Mouse (Mus musculus): ENCODE results near the gene Khdc1b. TPM values are rescaled to one million over a fixed set of nuclear protein-coding genes. Genes with fewer than 3 reads are reported as not detected.
"Not testable (repeated sequence)": the region's sequence is repeated elsewhere in the genome, so short reads cannot be mapped to it uniquely, and the experiment has no call there.

The Khdc1b gene
- polyA plus RNA-seq (2012; ENCODE audit: insufficient read depth, insufficient read length, missing spikeins): not detected in 2 replicates

DNA sequence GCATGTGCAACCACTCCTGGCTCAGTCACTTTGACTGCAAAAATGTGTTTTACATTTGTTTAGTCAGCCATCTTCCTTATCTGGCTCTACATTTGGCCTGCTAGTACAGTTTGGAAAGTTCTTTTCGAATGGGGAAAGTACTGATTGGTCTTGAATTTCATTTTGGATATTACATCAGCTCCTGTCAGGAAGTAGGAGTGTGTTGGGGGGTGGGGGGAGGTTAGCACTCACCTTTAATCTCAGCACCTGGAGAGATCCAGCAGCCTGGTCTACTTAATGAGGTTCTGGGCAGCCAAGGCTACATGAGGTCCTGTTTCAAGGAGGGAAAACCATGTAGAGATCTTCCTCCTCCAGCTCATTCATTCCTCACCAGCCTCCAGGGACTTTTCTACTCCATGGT lies at the start of gene Khdc1b:
Gene Khdc1b (plus strand): TSS at position 301 of the 400 bp plus-strand sequence.
- H3K27ac ChIP-seq (replicated peaks; ENCODE audit: low read depth, low read length): no peak within 1 kb of the TSS
- H3K4me3 ChIP-seq (ENCODE audit: insufficient read depth, low read depth, low read length): no peak within 1 kb of the TSS
- H3K4me1 ChIP-seq (ENCODE audit: control insufficient read depth, insufficient read depth, insufficient read length, low read length): no peaks in the 10 kb centered on the region

DNA sequence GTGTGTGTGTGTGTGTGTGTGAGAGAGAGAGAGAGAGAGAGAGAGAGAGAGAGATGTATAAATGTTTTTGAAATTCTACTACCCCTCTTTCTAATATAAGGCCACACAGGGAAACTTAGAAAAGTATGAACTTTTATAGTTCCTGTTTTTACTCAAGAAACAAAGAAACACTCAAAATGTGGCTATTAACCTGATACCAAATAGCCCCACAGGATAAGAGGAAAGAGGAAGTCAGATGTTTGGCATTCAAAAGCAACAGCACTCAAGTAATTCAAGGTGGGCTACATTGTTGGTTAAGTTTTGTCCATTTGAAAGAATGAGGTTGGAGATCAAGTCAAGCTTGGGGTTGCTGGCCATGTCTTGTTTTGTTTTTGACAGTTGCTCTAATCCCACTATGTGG lies 47.5 kb upstream of the Khdc1b start:
- Histone ChIP-seq H3K4me3 (ENCODE audit: insufficient read depth, low read depth, low read length) (no peak overlapping the region), H3K4me1 (ENCODE audit: control insufficient read depth, insufficient read depth, insufficient read length, low read length) (no peaks in the 10 kb centered on the region), H3K27ac (replicated peaks; ENCODE audit: low read depth, low read length) (no peak overlapping the region)

DNA sequence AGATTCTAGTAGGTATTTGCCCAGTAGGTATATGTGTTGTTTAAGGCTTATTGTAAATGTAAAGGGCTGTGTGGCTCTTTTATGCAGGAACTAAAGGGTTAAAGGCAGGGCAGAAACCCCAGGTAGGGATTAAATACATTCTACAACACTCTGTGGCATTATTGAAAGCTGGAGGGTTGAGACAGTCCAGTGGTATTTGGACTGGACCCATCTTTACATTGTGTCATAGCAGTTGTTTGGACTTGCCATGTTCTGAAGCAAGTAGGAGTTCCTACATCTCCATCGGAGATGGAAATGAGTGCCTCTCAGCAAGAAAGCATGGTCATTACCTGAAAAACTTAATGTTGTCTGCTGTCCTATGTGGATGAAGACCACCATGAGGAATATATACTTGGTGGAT lies 42.6 kb upstream of the Khdc1b start:
- Histone ChIP-seq H3K4me3 (ENCODE audit: insufficient read depth, low read depth, low read length) (no peak overlapping the region), H3K4me1 (ENCODE audit: control insufficient read depth, insufficient read depth, insufficient read length, low read length) (no peaks in the 10 kb centered on the region), H3K27ac (replicated peaks; ENCODE audit: low read depth, low read length) (no peak overlapping the region)

DNA sequence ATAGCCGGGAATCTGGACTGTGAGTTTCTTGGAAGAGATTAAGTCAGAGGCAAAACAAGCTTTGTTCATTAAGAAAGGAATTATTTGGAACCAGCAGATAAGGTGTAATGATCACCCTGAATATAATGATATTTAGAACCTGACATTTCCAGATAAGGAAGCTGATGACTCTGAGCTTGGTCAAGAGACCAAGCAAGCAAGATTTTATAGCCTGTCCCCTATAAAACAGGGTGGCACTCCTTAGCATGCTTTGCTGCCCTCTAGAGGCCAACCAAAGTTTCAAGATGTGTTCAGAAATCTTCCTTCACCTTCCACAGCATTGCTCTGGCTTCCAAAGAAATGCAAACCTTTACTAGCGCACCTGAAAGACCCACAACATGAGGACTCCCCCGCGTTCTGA lies 39.1 kb upstream of the Khdc1b start:
- H3K4me1 ChIP-seq (ENCODE audit: control insufficient read depth, insufficient read depth, insufficient read length, low read length): no peaks in the 10 kb centered on the region
- no peak overlapping the region for H3K27ac ChIP-seq (replicated peaks; ENCODE audit: low read depth, low read length)
- H3K4me3 ChIP-seq (ENCODE audit: insufficient read depth, low read depth, low read length): no peak overlapping the region

DNA sequence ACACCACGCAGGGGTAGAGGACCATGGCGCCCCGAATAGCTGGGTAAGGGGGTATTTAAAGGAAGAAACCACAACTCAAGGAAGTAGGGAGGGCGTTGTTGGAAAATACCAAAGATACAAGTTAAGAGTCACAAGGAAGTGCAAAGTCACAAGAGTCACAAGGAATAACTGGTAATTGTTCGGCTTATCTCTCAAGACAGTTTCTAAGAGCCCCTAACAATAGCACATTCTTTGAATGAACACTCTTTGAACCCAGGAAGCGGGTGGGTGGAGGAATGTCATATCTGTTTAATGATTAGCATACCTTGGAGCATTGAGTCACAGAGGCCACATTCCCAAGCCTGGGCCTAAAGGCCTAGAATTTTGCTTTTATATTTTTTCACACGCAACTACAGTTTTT lies 38.6 kb upstream of the Khdc1b start:
- not testable (repeated sequence) for H3K4me1 ChIP-seq (ENCODE audit: control insufficient read depth, insufficient read depth, insufficient read length, low read length); H3K4me3 ChIP-seq (ENCODE audit: insufficient read depth, low read depth, low read length); H3K27ac ChIP-seq (replicated peaks; ENCODE audit: low read depth, low read length)

- H3K27ac ChIP-seq (replicated peaks; ENCODE audit: low read depth, low read length): no peak within 1 kb of the TSS
- H3K4me1 ChIP-seq (ENCODE audit: control insufficient read depth, insufficient read depth, insufficient read length, low read length): no peaks in the 10 kb centered on the region
Measured at GRCm38 (mm10) chr1:21349341-21349740, 34.0 kb upstream of the Khdc1b start, which contains the start of gene Khdc1a. Gene Khdc1a (plus strand): TSS chr1:21349641.

GRCm38 (mm10) chr1:21368031-21368430 lies 15.3 kb upstream of the Khdc1b start, which contains the start of gene Khdc1c:
Gene Khdc1c (plus strand): TSS chr1:21368331.
- not testable (repeated sequence) for H3K4me1 ChIP-seq (ENCODE audit: control insufficient read depth, insufficient read depth, insufficient read length, low read length); H3K27ac ChIP-seq (replicated peaks; ENCODE audit: low read depth, low read length); H3K4me3 ChIP-seq (ENCODE audit: insufficient read depth, low read depth, low read length)

More at GRCm38 (mm10) chr1:21349341-21349740, 34.0 kb upstream of the Khdc1b start, which contains the start of gene Khdc1a:
- H3K4me3 ChIP-seq (ENCODE audit: insufficient read depth, low read depth, low read length): no peak within 1 kb of the TSS

GRCm38 (mm10) chr1:21391138-21391671 lies 7.8 kb downstream of the Khdc1b start:
- no peaks in the 10 kb centered on the region for H3K4me1 ChIP-seq (ENCODE audit: control insufficient read depth, insufficient read depth, insufficient read length, low read length)
- no peak overlapping the region for H3K4me3 ChIP-seq (ENCODE audit: insufficient read depth, low read depth, low read length)
- H3K27ac ChIP-seq (replicated peaks; ENCODE audit: low read depth, low read length): no peak overlapping the region

DNA sequence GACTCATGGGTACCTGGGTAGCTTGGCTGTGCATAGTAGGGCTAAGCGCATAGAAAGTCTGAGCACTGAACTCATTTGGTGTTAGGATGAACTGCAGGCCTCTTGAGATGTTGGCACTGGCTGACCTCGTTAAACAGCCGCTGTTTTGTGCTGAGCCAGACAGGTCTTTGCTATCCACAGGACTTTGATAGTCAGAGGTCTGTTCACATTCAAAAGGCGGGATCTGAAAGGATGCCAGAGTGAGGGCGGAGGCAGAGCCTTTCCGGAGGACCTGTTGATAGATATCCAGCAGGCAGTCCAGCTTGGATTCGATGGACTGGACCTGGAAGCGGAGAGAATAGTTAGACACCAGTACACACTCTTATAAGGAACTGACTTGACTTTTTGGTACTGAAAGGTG lies 19.4 kb downstream of the Khdc1b start:
- Histone ChIP-seq H3K27ac (replicated peaks; ENCODE audit: low read depth, low read length) (no peak overlapping the region), H3K4me3 (ENCODE audit: insufficient read depth, low read depth, low read length) (no peak overlapping the region), H3K4me1 (ENCODE audit: control insufficient read depth, insufficient read depth, insufficient read length, low read length) (no peaks in the 10 kb centered on the region)

GRCm38 (mm10) chr1:21407266-21407665 lies 23.9 kb downstream of the Khdc1b start:
- Histone ChIP-seq H3K4me3 (ENCODE audit: insufficient read depth, low read depth, low read length) (no peak overlapping the region), H3K27ac (replicated peaks; ENCODE audit: low read depth, low read length) (no peak overlapping the region), H3K4me1 (ENCODE audit: control insufficient read depth, insufficient read depth, insufficient read length, low read length) (no peaks in the 10 kb centered on the region)

DNA sequence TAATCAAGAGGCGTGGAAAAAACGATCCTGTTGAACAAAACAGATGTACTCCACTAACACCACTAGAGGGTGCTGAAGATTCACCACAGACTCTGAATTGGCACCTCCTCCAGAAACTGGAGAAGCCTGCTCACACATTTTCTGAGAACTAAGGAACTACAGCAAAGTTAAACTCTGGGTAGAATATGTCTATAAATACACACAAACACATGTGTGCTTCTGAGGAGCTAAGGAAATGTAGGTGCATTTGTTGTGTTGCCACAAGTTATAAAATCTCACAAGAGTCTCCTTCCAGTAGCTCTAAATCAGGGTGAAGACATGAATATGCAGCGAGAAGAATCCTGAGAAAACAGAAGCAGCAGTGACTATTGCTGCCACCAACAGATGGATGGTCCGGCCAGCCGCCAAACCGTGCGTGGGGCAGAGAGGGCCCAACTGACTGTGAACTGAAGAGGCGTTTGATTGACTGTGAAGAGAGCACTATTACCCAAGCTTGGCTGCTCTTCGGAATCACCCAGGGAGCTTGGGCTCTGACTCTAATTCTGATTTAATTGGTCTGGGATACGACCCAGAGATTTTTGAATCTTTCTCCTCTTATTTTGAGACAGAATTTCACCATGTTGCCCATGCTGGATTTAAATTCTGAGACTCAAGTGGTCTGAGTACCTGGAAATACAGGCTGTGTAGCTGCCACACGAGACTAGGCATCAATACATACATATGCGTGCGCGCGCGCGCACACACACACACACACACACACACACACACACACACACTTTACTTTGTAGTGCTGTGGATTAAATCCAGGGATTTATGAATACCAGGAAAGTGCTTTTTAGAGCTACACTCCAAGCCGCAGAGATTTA lies 28.2 kb downstream of the Khdc1b start:
- H3K27ac ChIP-seq (replicated peaks; ENCODE audit: low read depth, low read length): no peak overlapping the region

GRCm38 (mm10) chr1:21412197-21412555 lies 28.8 kb downstream of the Khdc1b start:
- Histone ChIP-seq H3K4me3 (ENCODE audit: insufficient read depth, low read depth, low read length) (no peak overlapping the region), H3K4me1 (ENCODE audit: control insufficient read depth, insufficient read depth, insufficient read length, low read length) (no peaks in the 10 kb centered on the region), H3K27ac (replicated peaks; ENCODE audit: low read depth, low read length) (no peak overlapping the region)

More for the DNA sequence above, 28.2 kb downstream of the Khdc1b start:
- Histone ChIP-seq H3K4me1 (ENCODE audit: control insufficient read depth, insufficient read depth, insufficient read length, low read length) (no peaks in the 10 kb centered on the region), H3K4me3 (ENCODE audit: insufficient read depth, low read depth, low read length) (no peak overlapping the region)

DNA sequence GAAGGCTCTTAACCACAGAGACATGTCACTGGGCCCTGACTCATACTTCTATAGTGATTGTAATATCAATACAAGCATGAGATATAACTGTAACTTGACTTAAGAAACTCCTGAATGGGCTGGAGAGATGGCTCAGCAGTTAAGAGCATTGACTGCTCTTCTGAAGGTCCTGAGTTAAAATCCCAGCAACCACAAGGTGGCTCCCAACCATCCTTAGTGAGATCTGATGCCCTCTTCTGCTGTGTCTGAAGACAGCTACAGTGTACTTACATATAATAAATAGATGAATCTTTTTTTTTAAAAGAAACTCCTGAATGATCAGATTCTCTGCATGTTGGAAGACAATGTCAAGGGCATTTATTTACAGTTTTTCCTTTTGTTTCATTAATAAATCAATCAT lies 36.0 kb downstream of the Khdc1b start:
- Histone ChIP-seq H3K4me1 (ENCODE audit: control insufficient read depth, insufficient read depth, insufficient read length, low read length) (no peaks in the 10 kb centered on the region), H3K4me3 (ENCODE audit: insufficient read depth, low read depth, low read length) (no peak overlapping the region), H3K27ac (replicated peaks; ENCODE audit: low read depth, low read length) (no peak overlapping the region)

DNA sequence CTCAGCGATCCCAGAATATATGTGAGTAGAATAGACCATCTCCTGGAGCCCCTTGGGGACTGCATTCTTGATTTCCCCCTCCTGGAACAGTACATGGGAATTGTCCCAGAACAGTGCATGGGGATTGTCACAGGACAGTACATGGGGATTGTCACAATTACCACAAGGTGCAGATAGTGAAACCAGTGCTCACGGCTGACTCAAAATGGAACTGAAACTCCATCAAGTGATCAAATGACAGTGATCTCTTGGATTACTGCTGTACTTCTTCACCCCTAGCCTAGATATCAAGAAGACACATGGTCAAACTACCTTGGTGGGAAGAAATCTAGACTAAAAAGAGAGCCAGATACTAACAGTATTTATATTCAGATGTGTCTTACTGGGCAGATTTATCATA lies 42.3 kb downstream of the Khdc1b start:
- Histone ChIP-seq H3K4me1 (ENCODE audit: control insufficient read depth, insufficient read depth, insufficient read length, low read length) (no peaks in the 10 kb centered on the region), H3K4me3 (ENCODE audit: insufficient read depth, low read depth, low read length) (no peak overlapping the region), H3K27ac (replicated peaks; ENCODE audit: low read depth, low read length) (no peak overlapping the region)

DNA sequence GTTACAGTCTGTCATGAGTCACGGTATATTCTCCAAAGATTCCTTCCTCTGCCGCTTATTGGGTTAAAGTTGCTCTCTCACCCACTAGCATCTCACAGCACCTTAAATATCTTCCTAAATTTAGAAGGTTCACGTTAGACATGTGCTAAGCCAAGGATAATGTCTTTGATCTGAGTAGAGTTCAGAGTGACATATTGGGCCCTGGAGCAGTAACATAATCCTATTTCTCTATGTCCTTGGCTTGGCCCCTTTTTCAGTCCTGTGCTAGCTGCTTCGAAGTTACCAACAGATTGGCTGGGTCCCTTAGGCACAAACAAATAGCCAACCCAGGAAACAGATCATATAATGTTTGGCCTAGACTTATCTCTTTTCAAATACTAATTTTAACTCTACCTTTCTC lies 44.7 kb downstream of the Khdc1b start:
- H3K4me1 ChIP-seq (ENCODE audit: control insufficient read depth, insufficient read depth, insufficient read length, low read length): no peaks in the 10 kb centered on the region
- no peak overlapping the region for H3K4me3 ChIP-seq (ENCODE audit: insufficient read depth, low read depth, low read length)
- no peak overlapping the region for H3K27ac ChIP-seq (replicated peaks; ENCODE audit: low read depth, low read length)

DNA sequence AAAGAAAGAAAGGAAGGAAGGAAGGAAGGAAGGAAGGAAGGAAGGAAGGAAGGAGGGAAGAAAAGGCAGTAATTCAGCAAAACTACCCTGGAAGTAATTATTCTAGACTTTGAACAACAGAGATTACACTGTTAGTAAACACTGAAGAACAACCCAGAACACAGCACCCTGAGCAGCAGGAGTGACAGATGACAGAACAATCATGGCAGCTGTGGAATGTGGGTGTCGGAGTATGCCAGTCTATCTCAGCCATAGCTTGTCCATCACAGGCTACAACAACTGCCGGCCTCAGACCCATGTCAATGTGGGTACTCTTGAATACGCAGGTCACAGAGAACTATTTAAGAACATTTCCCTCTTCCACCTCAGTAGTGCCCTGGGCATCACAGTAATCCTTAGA lies 48.3 kb downstream of the Khdc1b start:
- no peaks in the 10 kb centered on the region for H3K4me1 ChIP-seq (ENCODE audit: control insufficient read depth, insufficient read depth, insufficient read length, low read length)
- no peak overlapping the region for H3K4me3 ChIP-seq (ENCODE audit: insufficient read depth, low read depth, low read length)
- no peak overlapping the region for H3K27ac ChIP-seq (replicated peaks; ENCODE audit: low read depth, low read length)
